Mouse (Mus musculus) central nervous system, embryonic 18 days (tissue): ENCODE measurements around the gene Rbsn. TPM values are rescaled to one million over a fixed set of nuclear protein-coding genes. Genes with fewer than 3 reads are reported as not detected.

ENCODE experiments used
- polyA plus RNA-seq: library from polyadenylated mRNA; depleted of rRNA; stranded (reverse); fragments of >200 nt; gene quantifications from 2 replicates; pipeline ENCODE4 v1.2.3, GENCODE M21; 2012; rRNA removed

The Rbsn gene
- polyA plus RNA-seq = 22.0 and 22.5 TPM in 2 replicates

GRCm38 (mm10) chr6:92214773-92215449 is at the start of gene Rbsn:
TSS of gene Rbsn (minus strand) at chr6:92214925.

GRCm38 (mm10) chr6:92244591-92244990 is 29.9 kb upstream of the Rbsn start, which contains the start of gene Trh:
TSS of gene Trh (minus strand) at chr6:92244650.

GRCm38 (mm10) chr6:92183621-92184131 is 31.0 kb downstream of the Rbsn start, which contains the start of gene Mrps25:
TSS of gene Mrps25 (minus strand) at chr6:92184033.

Other genes starting within 250 kb of the Rbsn start
- gene Fgd5, start 236.0 kb downstream of the Rbsn start, polyA plus RNA-seq = 8.0 and 8.9 TPM in 2 replicates
- gene Nr2c2, start 123.5 kb downstream of the Rbsn start, polyA plus RNA-seq = 38.6 and 40.0 TPM in 2 replicates
- gene Mrps25, start 30.9 kb downstream of the Rbsn start, polyA plus RNA-seq = 42.8 and 44.1 TPM in 2 replicates
- 6.2 and 6.5 TPM in 2 replicates for gene Trh, start 29.7 kb upstream of the Rbsn start, polyA plus RNA-seq